In genomic region chr13:100594041-100594792, GRCm38 (mm10) we compare ENCODE assay signal across 9 mouse cellular contexts. TPM values are rescaled to one million over a fixed set of nuclear protein-coding genes. Genes with fewer than 3 reads are reported as not detected.
DNase-seq lines count a peak whose midpoint lies in the region; ATAC-seq and TF ChIP-seq lines count a peak whose summit lies in the region.
"Had no signal": no experiment of that assay in that cellular context is flagged by ENCODE, and none has a peak within 500 bp of the region (broad histone marks: within the 10 kb centered on the region; RNA-seq: fewer than 3 reads in every experiment).

No protein-coding gene starts in this region.

- H3K36me3 ChIP-seq in heart, embryonic 10.5 days, result no peaks in the 10 kb centered on the region
- H3K36me3 ChIP-seq in forebrain, embryonic 13.5 days (ENCODE audit: poor library complexity, severe bottlenecking), result no peaks in the 10 kb centered on the region
- no peaks in the 10 kb centered on the region; the same call in 1 of the 2 replicates for H3K36me3 ChIP-seq in hindbrain, embryonic 15.5 days
- H3K36me3 ChIP-seq in limb, embryonic 13.5 days, result no peaks in the 10 kb centered on the region
- no peaks in the 10 kb centered on the region for H3K36me3 ChIP-seq in midbrain, postnatal 0 days (ENCODE audit: insufficient read depth, low read length)

- H3K4me1 ChIP-seq in heart, embryonic 10.5 days, result no peaks in the 10 kb centered on the region
- no peaks in the 10 kb centered on the region for H3K4me1 ChIP-seq in bone marrow, adult 2 months (ENCODE audit: control insufficient read depth, insufficient read depth, low read length)
- no peaks in the 10 kb centered on the region for H3K4me1 ChIP-seq in forebrain, embryonic 13.5 days
- H3K4me1 ChIP-seq in hindbrain, embryonic 15.5 days (replicated peaks), result 0 out of 2 replicates have a peak, but pooled peaks cover 3% of the 10 kb centered on the region
- H3K4me1 ChIP-seq in limb, embryonic 13.5 days, result peaks cover 13% of the 10 kb centered on the region
- no peaks in the 10 kb centered on the region for H3K4me1 ChIP-seq in midbrain, postnatal 0 days (ENCODE audit: insufficient read depth, low read length)

- 63% methylated on average over 12 of the region's 17 CpGs for WGBS in heart, embryonic 10.5 days
- 46% methylated on average over 13 of the region's 17 CpGs for WGBS in bone marrow, adult 2 months
- WGBS in forebrain, embryonic 13.5 days, result 58% methylated on average over 12 of the region's 17 CpGs
- 67% methylated on average over 11 of the region's 17 CpGs for WGBS in hindbrain, embryonic 15.5 days
- 52% methylated on average over 13 of the region's 17 CpGs for WGBS in limb, embryonic 13.5 days
- 49% methylated on average over 11 of the region's 17 CpGs for WGBS in midbrain, postnatal 0 days

- ATAC-seq in forebrain, embryonic 13.5 days, result peak; percentile 83
- peak; percentile 81 for ATAC-seq in hindbrain, embryonic 15.5 days (ENCODE audit: low FRiP score, low read depth)
- ATAC-seq in limb, embryonic 13.5 days (ENCODE audit: low FRiP score, low read depth), result no peak
- peak; percentile 82 for ATAC-seq in midbrain, postnatal 0 days (ENCODE audit: low FRiP score)
- ATAC-seq: Patski had no signal

- H3K27me3 ChIP-seq in heart, embryonic 10.5 days (ENCODE audit: insufficient read depth, poor library complexity, severe bottlenecking), result no peaks in the 10 kb centered on the region
- H3K27me3 ChIP-seq in forebrain, embryonic 13.5 days, result no peaks in the 10 kb centered on the region
- H3K27me3 ChIP-seq in hindbrain, embryonic 15.5 days, result no peaks in the 10 kb centered on the region
- H3K27me3 ChIP-seq in limb, embryonic 13.5 days, result no peaks in the 10 kb centered on the region
- no peaks in the 10 kb centered on the region for H3K27me3 ChIP-seq in midbrain, postnatal 0 days (ENCODE audit: insufficient read depth, low read length)
- H3K27me3 ChIP-seq: Patski had no signal

- no peak for TF ChIP-seq POLR2A in bone marrow, adult 2 months (IDR thresholded peaks at IDR 0.05; ENCODE audit: borderline replicate concordance, control insufficient read depth, low read depth, low read length)

- TF ChIP-seq CTCF in bone marrow, adult 2 months (IDR thresholded peaks at IDR 0.05; ENCODE audit: control insufficient read depth, insufficient read depth, low read length), result no peak
- TF ChIP-seq CTCF in midbrain, postnatal 0 days (IDR thresholded peaks at IDR 0.05), result peak; percentile 36

- peak overlapping the region; percentile 28; the same call in 1 of the 2 replicates for H3K4me2 ChIP-seq in forebrain, embryonic 13.5 days
- H3K4me2 ChIP-seq in hindbrain, embryonic 15.5 days, result peak overlapping the region; percentile 35; the same call in 1 of the 2 replicates
- H3K4me2 ChIP-seq in limb, embryonic 13.5 days (replicated peaks), result peak overlapping the region; percentile 31; the same call in 1 of the 2 replicates
- peak overlapping the region; percentile 27; the same call in 1 of the 2 replicates for H3K4me2 ChIP-seq in midbrain, postnatal 0 days (ENCODE audit: low read depth, low read length, poor library complexity, severe bottlenecking)

- DNase-seq in heart, adult 11 months, result peak; percentile 93
- DNase-seq in heart, embryonic 10.5 days (ENCODE audit: low spot score), result no peak
- no peak for DNase-seq in midbrain, postnatal 0 days (ENCODE audit: low spot score)
- DNase-seq in MN1 (ENCODE audit: low spot score), result no peak

- no peak overlapping the region for H3K9ac ChIP-seq in forebrain, embryonic 13.5 days
- 0 out of 2 replicates have a peak overlapping the region, but pooled peaks have one; percentile 13 for H3K9ac ChIP-seq in hindbrain, embryonic 15.5 days
- no peak overlapping the region for H3K9ac ChIP-seq in limb, embryonic 13.5 days
- no peak overlapping the region for H3K9ac ChIP-seq in midbrain, postnatal 0 days (replicated peaks; ENCODE audit: low read length, poor library complexity, severe bottlenecking)

- H3K4me3 ChIP-seq in heart, embryonic 10.5 days, result no peak overlapping the region
- no peak overlapping the region for H3K4me3 ChIP-seq in bone marrow, adult 2 months (replicated peaks; ENCODE audit: control insufficient read depth, low read depth, low read length)
- no peak overlapping the region for H3K4me3 ChIP-seq in forebrain, embryonic 13.5 days
- peak overlapping the region; percentile 13; the same call in 1 of the 2 replicates for H3K4me3 ChIP-seq in hindbrain, embryonic 15.5 days
- H3K4me3 ChIP-seq in limb, embryonic 13.5 days, result no peak overlapping the region; the same call in 1 of the 2 replicates
- H3K4me3 ChIP-seq in midbrain, postnatal 0 days (ENCODE audit: low read depth, low read length), result no peak overlapping the region

- no peak overlapping the region for H3K27ac ChIP-seq in heart, embryonic 10.5 days
- H3K27ac ChIP-seq in bone marrow, adult 2 months (ENCODE audit: control insufficient read depth, insufficient read depth, low read depth, low read length, poor library complexity), result peak overlapping the region; percentile 51; the same call in 1 of the 2 replicates
- H3K27ac ChIP-seq in forebrain, embryonic 13.5 days, result no peak overlapping the region
- peak overlapping the region; percentile 75 for H3K27ac ChIP-seq in hindbrain, embryonic 15.5 days (replicated peaks)
- 0 out of 2 replicates have a peak overlapping the region, but pooled peaks have one; percentile 15 for H3K27ac ChIP-seq in limb, embryonic 13.5 days
- peak overlapping the region; percentile 66 for H3K27ac ChIP-seq in midbrain, postnatal 0 days (ENCODE audit: low read depth, low read length)

- H3K9me3 ChIP-seq in heart, embryonic 10.5 days, result no peaks in the 10 kb centered on the region
- H3K9me3 ChIP-seq in forebrain, embryonic 13.5 days (replicated peaks), result no peaks in the 10 kb centered on the region
- no peaks in the 10 kb centered on the region for H3K9me3 ChIP-seq in hindbrain, embryonic 15.5 days
- H3K9me3 ChIP-seq in limb, embryonic 13.5 days, result no peaks in the 10 kb centered on the region
- no peaks in the 10 kb centered on the region for H3K9me3 ChIP-seq in midbrain, postnatal 0 days (ENCODE audit: low read length)

RNA-seq across cellular contexts. Expression of gene Marveld2, which starts 22.6 kb away (rescaled TPM):
- polyA plus RNA-seq in heart, embryonic 10.5 days (2016; fragmentation: Nextera tagmentation; extraction: Ambion mirVana), result 3.7 and 5.3 TPM in 2 replicates
- 1.4 TPM in 1 of 2 replicates, not detected in the other for polyA plus RNA-seq in bone marrow, adult 2 months (2011; ENCODE audit: insufficient read depth, insufficient read length, low replicate concordance, missing spikeins)
- 1.1 TPM in 2 replicates for polyA plus RNA-seq in forebrain, embryonic 13.5 days (2015; fragmentation: Nextera tagmentation; extraction: Ambion mirVana)
- polyA plus RNA-seq in hindbrain, embryonic 15.5 days (2015; fragmentation: Nextera tagmentation; extraction: Ambion mirVana), result 2.7 and 3.2 TPM in 2 replicates
- 4.0 TPM in 2 replicates for polyA plus RNA-seq in limb, embryonic 13.5 days (2015; fragmentation: Nextera tagmentation; extraction: Ambion mirVana)
- 1.4 and 3.4 TPM in 2 replicates for total RNA-seq in midbrain, postnatal 0 days (2014; rRNA removed)
- polyA plus RNA-seq in midbrain, postnatal 0 days (2015; fragmentation: Nextera tagmentation; extraction: Ambion mirVana), result 2.1 and 2.3 TPM in 2 replicates

RNA-seq across cellular contexts. Expression of gene Ocln, which starts 41.7 kb away (rescaled TPM):
- 1.7 and 4.8 TPM in 2 replicates for polyA plus RNA-seq in heart, embryonic 10.5 days (2016; fragmentation: Nextera tagmentation; extraction: Ambion mirVana)
- polyA plus RNA-seq in bone marrow, adult 2 months (2011; ENCODE audit: insufficient read depth, insufficient read length, low replicate concordance, missing spikeins), result 0.60 TPM in 1 of 2 replicates, not detected in the other
- 2.8 and 3.5 TPM in 2 replicates for polyA plus RNA-seq in forebrain, embryonic 13.5 days (2015; fragmentation: Nextera tagmentation; extraction: Ambion mirVana)
- 10.9 and 12.4 TPM in 2 replicates for polyA plus RNA-seq in hindbrain, embryonic 15.5 days (2015; fragmentation: Nextera tagmentation; extraction: Ambion mirVana)
- polyA plus RNA-seq in limb, embryonic 13.5 days (2015; fragmentation: Nextera tagmentation; extraction: Ambion mirVana), result 3.8 TPM in 2 replicates
- total RNA-seq in midbrain, postnatal 0 days (2014; rRNA removed), result 12.4 and 12.7 TPM in 2 replicates
- 9.0 and 9.7 TPM in 2 replicates for polyA plus RNA-seq in midbrain, postnatal 0 days (2015; fragmentation: Nextera tagmentation; extraction: Ambion mirVana)

RNA-seq across cellular contexts. Expression of gene Ak6, which starts 56.6 kb away (rescaled TPM):
- polyA plus RNA-seq in heart, embryonic 10.5 days (2016; fragmentation: Nextera tagmentation; extraction: Ambion mirVana), result 271 and 304 TPM in 2 replicates
- polyA plus RNA-seq in bone marrow, adult 2 months (2011; ENCODE audit: insufficient read depth, insufficient read length, low replicate concordance, missing spikeins), result 65.5 and 83.2 TPM in 2 replicates
- 368 and 379 TPM in 2 replicates for polyA plus RNA-seq in forebrain, embryonic 13.5 days (2015; fragmentation: Nextera tagmentation; extraction: Ambion mirVana)
- 297 and 302 TPM in 2 replicates for polyA plus RNA-seq in hindbrain, embryonic 15.5 days (2015; fragmentation: Nextera tagmentation; extraction: Ambion mirVana)
- polyA plus RNA-seq in limb, embryonic 13.5 days (2015; fragmentation: Nextera tagmentation; extraction: Ambion mirVana), result 282 and 298 TPM in 2 replicates
- total RNA-seq in midbrain, postnatal 0 days (2014; rRNA removed), result 136 and 141 TPM in 2 replicates
- 317 and 334 TPM in 2 replicates for polyA plus RNA-seq in midbrain, postnatal 0 days (2015; fragmentation: Nextera tagmentation; extraction: Ambion mirVana)

RNA-seq across cellular contexts. Expression of gene Rad17, which starts 56.6 kb away (rescaled TPM):
- 24.1 and 25.6 TPM in 2 replicates for polyA plus RNA-seq in heart, embryonic 10.5 days (2016; fragmentation: Nextera tagmentation; extraction: Ambion mirVana)
- polyA plus RNA-seq in bone marrow, adult 2 months (2011; ENCODE audit: insufficient read depth, insufficient read length, low replicate concordance, missing spikeins), result 5.0 and 11.9 TPM in 2 replicates
- polyA plus RNA-seq in forebrain, embryonic 13.5 days (2015; fragmentation: Nextera tagmentation; extraction: Ambion mirVana), result 23.0 and 24.4 TPM in 2 replicates
- polyA plus RNA-seq in hindbrain, embryonic 15.5 days (2015; fragmentation: Nextera tagmentation; extraction: Ambion mirVana), result 15.7 and 16.8 TPM in 2 replicates
- polyA plus RNA-seq in limb, embryonic 13.5 days (2015; fragmentation: Nextera tagmentation; extraction: Ambion mirVana), result 24.5 and 26.2 TPM in 2 replicates
- total RNA-seq in midbrain, postnatal 0 days (2014; rRNA removed), result 13.5 and 17.7 TPM in 2 replicates
- polyA plus RNA-seq in midbrain, postnatal 0 days (2015; fragmentation: Nextera tagmentation; extraction: Ambion mirVana), result 12.3 and 14.0 TPM in 2 replicates

RNA-seq across cellular contexts. Expression of gene Taf9, which starts 57.2 kb away (rescaled TPM):
- polyA plus RNA-seq in heart, embryonic 10.5 days (2016; fragmentation: Nextera tagmentation; extraction: Ambion mirVana), result 12.4 and 12.8 TPM in 2 replicates
- polyA plus RNA-seq in bone marrow, adult 2 months (2011; ENCODE audit: insufficient read depth, insufficient read length, low replicate concordance, missing spikeins), result 5.2 and 8.7 TPM in 2 replicates
- polyA plus RNA-seq in forebrain, embryonic 13.5 days (2015; fragmentation: Nextera tagmentation; extraction: Ambion mirVana), result 19.2 and 24.7 TPM in 2 replicates
- polyA plus RNA-seq in hindbrain, embryonic 15.5 days (2015; fragmentation: Nextera tagmentation; extraction: Ambion mirVana), result 25.2 and 32.2 TPM in 2 replicates
- polyA plus RNA-seq in limb, embryonic 13.5 days (2015; fragmentation: Nextera tagmentation; extraction: Ambion mirVana), result 18.4 and 18.9 TPM in 2 replicates
- 41.5 and 58.3 TPM in 2 replicates for total RNA-seq in midbrain, postnatal 0 days (2014; rRNA removed)
- polyA plus RNA-seq in midbrain, postnatal 0 days (2015; fragmentation: Nextera tagmentation; extraction: Ambion mirVana), result 45.9 and 51.3 TPM in 2 replicates

Comparison
In these comparisons a context has a peak if more than half of its experiments do, and no peak if none do; other contexts are left out.
1. H3K27ac ChIP-seq: peak in bone marrow, adult 2 months (single experiment), hindbrain, embryonic 15.5 days (single experiment), limb, embryonic 13.5 days (single experiment) and midbrain, postnatal 0 days (single experiment); none in heart, embryonic 10.5 days (single experiment) and forebrain, embryonic 13.5 days (single experiment).
2. Peak in every context shown above with its lines, with median percentiles within 50 percentile points of each other: H3K4me2 ChIP-seq.